Mouse (Mus musculus) adrenal gland, postnatal 4 days (tissue): Measurements from ENCODE around the gene Cib1. TPM values are rescaled to one million over a fixed set of nuclear protein-coding genes. Genes with fewer than 3 reads are reported as not detected.

Source experiments
- DNase-seq, 2 experiments: peaks; one replicate each; pipeline ENCODE4 v3.0.0; 2021 to 2022; ENCODE audit warnings: low spot score in 2 of 2, mixed read lengths in 2 of 2
- total RNA-seq, 2 experiments: library from RNA; stranded (reverse); gene quantifications; 2 replicates each; pipeline ENCODE4 v1.2.3; 2021

Cib1 gene
- total RNA-seq, 2 experiments from 2014 or later, result 50.5 to 52.1 TPM

DNA sequence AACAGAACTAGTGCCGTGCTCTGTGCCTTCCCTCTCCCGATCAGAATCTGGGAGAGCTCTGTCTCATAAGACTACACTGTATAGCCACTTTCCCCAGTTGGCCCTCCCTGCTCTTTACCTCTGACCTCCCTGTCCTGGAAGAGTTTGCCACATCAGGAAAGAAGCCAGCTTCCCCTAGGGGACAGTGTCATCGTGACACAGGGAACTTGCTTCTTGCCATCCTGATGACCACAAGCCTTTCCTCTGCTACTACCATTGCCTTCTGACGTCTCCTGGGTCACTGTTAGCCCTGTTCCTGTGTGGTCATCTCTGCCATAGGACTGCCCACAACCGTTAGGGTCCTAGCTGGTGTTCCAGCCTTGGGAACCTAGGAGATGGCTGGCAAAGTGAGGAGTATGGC, 29.7 kb downstream of the Cib1 start:
- no peak for DNase-seq

DNA sequence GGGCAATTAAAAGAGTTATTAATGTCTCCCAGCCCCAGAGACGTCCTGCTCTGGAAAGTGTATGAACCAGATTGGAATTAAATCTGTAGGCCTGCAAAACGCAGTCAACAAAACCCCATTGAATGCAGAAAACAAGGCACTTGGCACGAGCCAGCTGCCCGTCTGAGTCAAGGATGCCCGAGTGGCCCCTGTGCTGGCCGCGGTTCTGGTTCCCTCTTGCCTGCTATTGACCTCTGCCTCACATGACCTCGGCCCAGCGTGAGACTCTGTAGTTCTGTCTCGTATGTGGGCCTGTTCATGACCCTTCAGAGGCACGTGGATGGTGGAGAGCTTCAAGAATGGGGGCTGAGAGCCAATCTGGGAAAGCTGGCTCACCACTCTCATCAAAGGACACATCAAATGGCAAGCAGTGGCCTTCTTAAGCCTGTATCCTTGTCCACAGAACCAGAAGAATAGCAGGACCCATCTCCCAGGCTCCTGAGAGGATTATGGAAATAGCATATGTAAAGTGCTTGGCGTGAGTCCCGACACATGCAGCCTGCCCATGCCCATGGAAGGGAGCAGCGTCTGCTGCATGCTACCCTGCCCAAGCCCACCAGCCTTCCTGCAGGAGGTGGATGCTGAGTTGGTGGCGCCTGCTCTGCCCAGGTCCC, 30.6 kb downstream of the Cib1 start:
- DNase-seq, result no peak

DNA sequence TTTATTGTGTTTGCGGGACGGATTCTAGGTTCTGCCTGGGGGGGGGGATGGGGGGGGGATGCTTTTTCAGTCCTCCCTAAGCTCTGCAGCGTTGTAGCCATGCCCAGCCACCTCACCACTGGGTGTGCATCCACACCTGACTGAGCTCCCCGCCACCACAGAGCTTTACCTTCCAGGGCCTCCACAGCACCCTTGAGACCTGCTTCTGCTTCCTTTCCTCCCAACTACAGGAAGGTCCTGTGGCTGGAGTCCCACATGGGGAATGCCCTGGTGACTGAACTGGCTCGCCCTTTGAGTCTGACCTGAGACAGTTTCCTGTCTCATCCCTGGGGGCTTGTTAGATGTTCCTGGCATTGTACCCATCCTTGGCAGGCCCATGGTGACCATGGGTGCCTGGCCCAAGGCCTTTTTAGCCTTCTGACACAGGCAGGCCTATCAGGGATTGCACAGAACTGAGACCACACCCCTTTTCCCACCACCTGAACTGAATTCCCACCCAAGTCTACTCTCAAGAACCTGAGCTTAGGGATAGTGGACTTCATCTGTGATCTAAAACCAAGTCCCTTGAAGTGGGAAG, 31.6 kb downstream of the Cib1 start:
- no peak for DNase-seq

DNA sequence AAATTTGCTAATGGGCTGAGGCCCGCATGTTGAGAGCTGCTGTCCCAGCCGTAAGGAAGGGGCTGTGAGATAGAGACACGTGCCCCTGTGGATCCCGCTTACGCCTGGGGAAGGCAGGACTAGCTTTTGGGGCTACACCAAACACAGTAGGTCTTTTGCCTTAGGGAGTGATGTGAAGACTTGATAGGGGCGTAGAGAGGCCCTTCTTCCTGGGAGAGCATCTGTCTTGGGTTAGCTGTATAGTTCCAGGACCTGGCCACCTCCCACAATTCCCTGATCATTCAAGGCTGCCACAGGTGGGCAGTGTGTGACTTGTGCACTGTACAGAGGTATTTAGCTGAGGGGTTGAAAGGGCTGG, 32.0 kb downstream of the Cib1 start:
- DNase-seq, result no peak

DNA sequence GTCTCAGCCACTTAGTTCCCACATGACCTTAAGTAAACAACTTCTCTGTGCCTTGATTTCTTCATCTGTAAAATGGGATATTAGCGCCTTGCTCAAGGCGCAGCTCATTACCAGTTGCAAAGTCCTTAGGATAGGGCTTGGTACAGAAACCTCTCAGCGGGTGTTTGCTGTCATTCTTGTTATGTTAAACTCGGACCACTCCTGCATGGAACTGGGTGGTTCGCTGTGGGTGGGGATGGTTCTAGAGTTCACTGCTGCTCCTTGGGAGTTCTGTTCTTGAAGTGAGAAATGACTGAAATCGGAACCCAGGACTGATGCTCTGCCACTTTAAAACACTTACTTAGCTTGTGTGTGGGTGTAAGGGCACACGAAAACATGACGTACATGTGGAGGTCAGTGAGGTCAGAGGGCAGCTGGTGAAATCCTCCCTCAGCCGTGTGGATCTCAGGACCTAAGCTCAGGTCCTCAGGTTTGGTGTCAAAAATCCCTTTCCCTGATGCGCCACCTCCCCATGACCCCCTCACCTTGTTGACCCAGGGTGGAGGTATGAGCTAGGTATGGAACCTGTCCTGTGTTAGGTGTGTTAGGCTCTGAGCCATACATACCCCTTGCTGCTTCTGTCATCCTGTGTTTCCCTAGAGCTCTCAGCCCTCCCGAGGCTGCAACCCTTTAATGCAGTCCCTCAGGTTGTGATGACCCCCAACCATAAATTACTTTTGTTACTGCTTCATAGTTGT, 32.6 kb downstream of the Cib1 start:
- no peak for DNase-seq

DNA sequence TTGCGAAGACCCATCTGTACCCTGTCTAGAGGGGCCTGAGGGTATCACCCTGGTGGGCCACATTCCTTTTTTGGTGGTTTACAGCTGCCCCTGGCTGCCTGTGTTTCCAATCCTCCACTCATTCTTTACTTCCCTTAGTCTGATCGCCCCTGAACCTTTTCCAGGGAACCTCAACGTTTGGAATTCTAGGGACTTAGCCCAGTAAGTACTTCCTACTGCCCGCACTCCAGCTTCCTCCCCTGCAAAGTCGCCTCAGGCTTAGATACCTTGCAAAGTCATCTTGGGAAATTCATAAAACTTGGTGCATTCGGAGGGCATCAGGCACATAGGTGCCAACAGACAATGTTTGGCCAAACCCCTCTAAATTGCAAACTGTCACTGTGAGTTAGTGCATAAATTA, 33.3 kb downstream of the Cib1 start:
- DNase-seq, result no peak

DNA sequence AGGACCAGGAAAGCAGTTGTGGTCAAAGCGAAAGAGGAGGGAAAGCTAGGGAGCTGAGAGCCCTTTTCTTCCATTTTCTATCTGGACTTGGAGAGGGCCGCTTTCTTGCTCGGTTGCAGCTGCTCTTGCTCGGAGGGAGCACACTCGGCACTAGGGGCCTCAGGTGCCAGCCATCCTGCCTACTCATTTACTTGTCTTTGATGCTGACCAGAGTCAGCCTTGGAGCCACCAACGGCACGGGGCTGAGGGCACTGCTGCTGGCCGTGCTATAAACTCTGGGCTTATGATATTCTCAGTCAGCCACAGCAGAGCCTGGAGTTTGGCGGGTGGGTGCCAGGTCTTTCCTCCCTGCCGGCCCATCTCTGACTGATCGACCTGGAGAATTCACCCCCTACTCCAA, 33.8 kb downstream of the Cib1 start:
- no peak for DNase-seq

DNA sequence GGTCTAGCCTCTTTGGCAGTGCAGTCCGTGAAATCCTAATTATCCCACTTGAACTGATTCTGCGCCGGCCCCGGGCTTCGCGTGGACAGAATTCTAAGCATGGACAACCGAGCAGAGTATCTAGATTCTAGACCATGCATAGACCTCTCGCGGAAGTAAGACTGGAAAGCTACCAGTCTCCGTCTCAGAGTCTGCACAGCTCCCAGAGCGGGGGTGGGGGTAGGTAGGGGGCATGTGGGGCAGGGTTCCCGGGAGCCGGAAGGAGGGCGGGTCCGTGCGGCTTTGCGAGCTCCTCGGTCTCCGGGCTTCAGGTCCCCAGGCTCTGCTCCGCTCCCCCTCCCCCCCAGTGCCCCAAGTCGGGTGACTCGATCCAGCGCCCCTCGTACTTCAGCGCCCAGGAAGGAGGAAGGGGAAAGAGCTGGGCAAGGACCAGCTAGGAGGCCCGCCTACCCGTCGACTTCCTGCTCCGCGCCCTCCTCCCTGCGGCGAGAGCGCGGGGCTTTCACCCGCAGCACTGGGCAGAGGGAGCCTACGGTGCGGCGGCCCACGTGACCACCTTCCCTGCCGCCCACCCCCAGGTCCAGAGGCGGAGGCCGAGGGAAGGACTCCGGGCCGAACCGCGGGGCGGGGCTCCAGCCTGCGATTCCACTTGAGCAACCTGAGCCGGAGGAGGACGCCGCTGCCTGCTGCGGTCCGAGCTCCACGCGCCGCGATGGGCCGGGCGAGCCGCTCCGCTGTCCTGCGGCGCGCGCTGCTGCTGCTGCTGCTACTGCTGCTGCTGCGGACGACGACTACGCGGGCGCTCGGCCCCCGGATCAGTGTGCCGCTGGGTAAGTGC, 34.5 kb downstream of the Cib1 start:
- DNase-seq, result peak; percentile 61 to 68

DNA sequence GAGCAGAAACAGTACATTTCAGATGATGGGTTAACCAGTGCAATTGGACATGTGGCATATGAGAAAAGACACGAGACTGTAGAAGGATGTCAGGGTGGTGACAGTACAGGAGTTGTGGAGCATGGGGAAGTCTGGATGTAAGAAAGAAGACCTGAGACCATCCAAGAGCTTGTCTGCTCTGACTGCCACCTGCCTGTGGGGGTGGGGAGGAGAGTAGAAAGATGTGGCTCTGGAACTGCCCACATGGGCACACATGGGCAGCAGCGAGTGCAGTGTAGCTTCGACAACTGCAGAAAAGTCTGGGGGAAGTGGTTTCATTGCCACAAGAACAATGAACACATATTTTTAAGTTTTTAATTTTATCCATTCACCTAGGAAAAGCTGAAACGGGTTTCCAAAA, 35.2 kb downstream of the Cib1 start:
- no peak for DNase-seq

DNA sequence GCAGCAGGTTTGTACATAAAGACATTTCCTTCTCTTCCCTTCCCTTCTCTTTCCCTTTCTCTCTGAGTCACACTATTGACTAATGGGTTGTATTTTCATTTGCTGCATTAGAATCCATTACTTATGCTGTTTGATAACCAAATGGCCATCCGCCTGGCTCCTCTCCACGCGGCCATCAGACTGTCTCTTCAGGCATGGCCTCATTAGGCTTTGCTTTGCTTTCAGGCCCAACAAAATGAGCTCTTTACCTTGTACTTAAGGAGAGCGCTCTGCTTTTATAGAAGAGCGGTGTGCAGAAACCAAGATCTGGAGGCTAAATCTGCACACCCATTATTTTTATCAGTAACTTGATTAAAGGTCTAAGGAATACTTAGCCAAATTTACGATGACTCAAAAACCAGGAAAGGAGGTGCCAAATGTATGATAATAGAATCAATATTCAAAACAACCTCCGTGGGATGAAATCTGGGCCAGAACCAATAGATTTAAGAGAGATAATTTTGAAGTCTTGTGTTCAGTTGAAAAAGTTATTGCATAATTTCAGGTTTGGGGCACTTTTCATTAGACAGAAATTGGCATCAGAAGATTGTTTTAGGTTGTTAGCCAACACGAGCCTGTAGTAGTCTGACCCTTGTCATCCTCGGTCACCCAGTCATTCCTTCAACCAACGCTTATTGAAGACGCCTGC, 36.9 kb downstream of the Cib1 start:
- DNase-seq, result no peak

DNA sequence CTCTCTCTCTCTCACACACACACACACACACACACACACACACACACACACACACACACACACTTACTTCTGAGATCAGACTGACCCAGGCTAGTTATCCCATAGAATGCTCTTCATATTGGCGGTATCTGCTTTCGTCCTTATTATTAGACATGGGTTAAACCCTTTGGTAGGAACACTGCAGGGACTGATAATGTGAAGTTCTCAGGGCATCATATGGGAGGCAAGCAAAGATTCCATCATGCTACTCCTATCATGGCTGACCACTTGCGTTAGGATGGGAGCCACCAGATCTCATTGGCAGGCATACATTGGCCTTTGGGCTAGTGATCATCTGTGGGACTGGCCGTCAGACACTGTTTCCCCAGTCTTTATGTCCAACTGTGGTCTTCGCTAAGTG, 37.5 kb downstream of the Cib1 start:
- DNase-seq, result no peak

DNA sequence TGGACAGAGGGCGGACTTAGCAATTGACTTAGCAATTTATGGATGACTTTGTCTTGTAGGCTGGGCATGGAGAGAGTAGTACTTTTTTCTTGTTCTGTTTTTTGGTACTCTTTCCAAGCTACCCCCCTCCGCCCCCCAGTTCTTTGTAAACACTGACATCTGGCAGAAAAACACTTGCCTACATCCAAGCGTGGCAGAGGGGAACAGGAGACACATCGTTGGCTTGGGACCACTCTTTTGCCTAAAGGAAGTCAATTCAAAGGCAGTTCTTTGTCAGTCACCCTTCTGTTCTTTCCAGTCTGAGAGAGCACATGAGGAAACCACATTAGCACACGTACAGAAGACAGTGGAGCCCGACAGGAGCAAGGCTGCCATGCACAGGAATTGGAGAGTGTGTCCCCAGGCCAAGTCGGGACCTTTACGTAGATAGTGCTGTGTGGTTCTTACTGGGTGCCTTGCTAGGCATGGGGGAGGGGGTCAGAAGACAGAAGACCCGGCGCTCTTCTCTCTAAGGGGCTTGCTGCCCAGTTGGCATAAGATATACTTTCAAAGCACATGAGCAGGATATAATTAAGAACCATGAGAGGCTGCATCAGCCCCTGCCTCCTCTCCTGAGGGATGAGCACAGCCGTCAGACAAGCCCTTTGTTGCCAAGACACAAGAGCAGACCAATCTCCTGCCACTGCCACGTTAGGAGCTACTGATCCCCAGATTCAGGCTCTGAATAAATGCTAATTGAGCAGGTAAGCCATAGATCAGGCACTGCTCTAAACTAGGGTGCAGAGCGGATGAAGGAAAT, 38.5 kb downstream of the Cib1 start:
- DNase-seq, result no peak

DNA sequence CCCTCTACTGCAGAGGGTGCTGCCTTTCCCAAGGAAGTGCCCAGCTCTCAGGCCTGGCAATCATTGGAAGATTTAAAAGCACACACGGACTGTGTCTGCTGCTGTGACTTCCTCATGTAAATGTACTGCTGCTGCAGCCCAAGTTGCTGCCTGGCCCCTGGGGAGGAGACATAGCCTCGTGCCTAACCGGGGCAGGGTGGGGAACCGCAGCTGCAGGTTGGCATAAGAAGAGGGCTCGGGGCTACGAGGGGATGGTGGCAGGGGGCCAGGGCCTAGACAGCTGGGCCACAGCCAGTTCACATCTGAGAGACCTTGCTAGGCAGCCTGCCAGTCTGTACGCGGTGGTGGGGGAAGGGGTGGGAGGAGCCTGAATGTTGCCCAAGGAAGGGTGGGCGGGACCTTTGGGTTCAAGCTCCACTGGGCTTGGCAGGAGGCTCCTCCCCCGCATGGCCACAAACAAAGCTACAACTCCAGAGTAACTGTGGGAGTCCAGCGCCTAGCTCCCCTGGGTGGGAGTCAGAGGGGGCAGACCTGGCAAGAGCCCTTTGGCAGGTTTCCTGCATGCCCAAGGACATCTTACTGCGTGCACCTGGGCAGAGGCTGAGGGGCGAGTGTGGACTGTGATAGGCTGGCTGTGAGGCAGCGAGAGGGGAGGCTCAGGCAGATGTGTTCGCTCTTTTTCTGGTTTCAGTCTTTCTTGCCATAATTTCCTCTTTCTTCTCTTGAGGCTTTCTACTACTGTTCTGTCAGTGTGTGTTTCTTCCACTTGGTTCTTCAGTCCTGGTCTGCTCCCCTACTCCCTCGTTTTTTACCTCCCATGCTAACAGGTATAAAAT, 40.2 kb downstream of the Cib1 start:
- DNase-seq, result peak; percentile 62 to 89

DNA sequence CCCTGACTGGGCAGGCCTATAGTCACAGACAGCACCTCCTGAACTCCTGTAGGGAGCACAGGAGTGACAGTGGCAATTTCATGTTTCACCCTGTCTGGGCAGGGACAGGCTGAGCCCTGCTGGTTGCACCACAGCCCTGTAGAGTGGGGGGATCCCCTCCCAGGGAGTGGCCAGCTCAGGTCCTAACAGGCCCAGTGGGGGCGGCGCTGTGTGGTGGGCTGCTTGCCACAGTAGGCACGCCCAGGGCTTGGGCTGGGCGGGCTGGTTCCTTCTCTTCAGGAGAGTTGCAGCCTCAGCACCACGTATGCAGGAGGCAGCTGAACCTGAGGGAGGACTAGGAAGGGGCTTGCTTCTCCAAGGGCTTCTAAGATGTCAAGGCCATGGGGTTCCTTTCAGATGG, 41.2 kb downstream of the Cib1 start:
- DNase-seq, result no peak

DNA sequence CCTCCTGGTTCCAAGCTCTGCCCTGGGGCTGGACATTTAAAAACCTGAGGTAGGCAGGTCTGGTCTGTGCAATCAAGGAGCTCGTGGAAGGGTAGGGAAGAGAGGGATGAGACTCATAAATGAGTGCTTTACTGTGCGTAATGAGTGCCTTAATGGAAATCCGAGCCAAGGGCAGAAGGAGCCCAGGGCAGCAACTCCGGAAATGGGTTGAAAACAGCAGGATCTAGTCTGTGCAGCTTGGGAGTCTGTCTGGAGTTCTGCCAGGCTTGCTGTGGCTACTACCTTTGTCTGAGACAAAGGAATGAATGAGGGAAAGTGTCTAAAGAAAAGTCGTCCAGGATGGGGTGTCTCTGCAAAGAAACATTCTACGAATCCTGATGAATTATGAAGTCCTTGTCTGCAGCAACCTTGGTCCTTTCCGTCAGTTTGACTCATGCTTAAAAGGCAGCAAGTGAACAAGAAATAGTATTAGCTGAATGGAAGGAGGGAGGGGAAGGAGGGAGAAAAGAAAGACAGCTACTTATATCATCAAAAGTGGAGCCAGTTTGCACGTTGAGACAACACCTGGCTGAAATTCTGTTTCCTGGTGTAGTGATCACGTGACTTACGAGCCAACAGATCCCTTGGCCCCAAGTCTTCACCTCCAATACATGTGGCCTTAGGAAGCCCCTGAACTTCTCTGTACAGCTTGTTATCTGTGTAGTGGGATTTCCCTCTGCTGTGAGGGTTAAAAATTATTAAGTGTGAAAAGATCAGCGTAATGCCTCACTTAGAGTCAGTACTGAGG, 43.3 kb downstream of the Cib1 start:
- DNase-seq, result no peak

DNA sequence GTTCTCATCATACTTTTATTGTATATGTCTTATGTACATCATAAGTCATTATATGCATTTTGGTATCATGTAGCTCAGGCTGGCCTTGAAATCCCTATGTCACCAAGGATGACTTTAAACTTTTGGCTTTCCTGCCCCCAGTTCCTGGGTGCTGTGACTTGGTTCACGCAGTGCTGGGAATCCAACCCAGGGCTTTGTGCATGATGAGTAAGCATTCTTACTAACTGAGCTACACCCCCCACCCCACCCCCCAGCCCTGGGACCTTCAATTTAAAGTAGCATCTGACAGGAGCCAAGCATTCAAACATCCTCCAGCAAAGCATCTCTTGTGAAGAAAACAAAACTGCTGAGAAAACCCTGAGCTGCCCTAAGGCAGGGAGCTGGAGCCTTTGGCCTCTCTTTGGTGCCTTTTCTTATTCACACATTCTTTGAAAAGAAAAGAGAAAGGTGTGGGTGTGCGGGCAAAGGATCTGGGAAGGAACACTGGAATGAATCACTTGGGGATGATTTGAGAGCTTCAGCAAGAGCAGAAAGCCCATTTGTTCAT, 44.0 kb downstream of the Cib1 start:
- DNase-seq, result no peak

DNA sequence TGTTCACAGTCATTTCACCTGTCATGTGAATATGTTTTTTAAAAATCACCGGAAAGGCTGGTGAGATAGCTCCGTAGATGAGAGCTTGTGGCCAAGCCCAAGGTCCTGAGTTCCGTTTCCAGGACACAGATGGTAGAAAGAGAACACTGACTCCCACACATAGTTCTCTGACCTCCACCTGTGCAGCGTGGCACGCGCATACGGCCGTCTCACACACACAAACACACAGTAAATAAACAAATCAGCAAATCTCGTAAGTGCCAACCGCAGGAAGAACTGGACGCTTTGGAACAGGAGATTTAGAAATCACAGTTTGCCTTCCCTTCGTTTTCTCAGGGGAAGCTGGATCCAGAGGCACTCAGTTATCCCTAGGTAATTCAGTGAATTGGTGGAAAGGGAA, 45.1 kb downstream of the Cib1 start:
- DNase-seq, result no peak

DNA sequence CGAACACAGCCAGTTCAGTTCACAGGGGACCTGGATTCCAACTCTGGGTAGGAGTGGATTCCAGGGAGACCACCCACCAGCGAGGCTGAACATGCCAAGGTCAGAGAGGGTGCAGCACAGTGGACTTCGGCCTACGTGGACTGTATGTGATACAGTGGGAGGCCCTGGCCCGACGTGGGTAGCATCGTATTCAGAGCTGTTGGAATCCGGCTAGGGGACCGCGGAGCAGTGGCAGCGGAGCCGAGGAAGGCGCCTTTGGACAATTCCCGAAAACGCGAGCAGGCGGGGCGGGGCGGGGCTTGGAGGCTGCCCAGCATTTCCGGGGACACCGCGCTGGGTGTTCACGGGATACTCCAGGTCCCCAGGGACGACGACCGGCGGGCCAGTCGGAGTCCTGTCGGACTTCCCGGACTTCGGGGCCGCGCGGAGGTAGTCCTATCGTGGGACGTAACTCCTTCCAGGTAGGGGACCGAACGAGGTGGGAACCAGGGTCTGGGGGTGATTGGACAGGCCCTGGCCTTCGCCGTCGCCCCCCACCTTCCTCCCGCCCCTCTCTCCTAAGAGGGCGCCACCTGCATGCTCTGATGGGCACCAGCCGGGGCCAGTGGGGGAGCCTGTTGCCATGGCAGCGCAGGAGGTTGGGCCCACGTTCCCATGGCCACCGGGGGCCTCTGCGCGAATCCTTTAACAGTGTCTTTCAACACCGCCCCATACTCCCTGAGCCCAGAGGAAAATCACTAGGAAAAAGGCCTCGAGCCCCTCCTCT, 45.9 kb downstream of the Cib1 start, which contains the start of gene Sema4b:
Sema4b (plus strand) TSS at position 311 of the 766 bp plus-strand sequence.
- peak; percentile 89 to 94 for DNase-seq
